Mouse (Mus musculus): Measurements from ENCODE around the gene Pcca.

GRCm38 (mm10) chr14:122900679-122901078, 366.6 kb downstream of the Pcca start:
- TF ChIP-seq GATA1 (IDR thresholded peaks at IDR 0.05; ENCODE audit: borderline replicate concordance, low read length) (no peak), FLI1 (IDR thresholded peaks at IDR 0.05; ENCODE audit: low read length) (no peak)
